Mouse (Mus musculus): ENCODE results near the gene Abcb11. TPM values are rescaled to one million over a fixed set of nuclear protein-coding genes. Genes with fewer than 3 reads are reported as not detected.

Gene Abcb11
- polyA plus RNA-seq, 2 experiments = not detected

GRCm38 (mm10) chr2:69248221-69248755 lies 94.1 kb downstream of the Abcb11 start:
- Histone ChIP-seq H3K4me3 (replicated peaks; ENCODE audit: low read length) (no peak overlapping the region), H3K36me3 (ENCODE audit: control insufficient read depth, insufficient read depth, low read length) (no peaks in the 10 kb centered on the region), H3K4me2 (replicated peaks; ENCODE audit: low read depth, low read length, severe bottlenecking) (no peak overlapping the region), H3K4me1 (ENCODE audit: control insufficient read depth, insufficient read depth, low read length) (no peaks in the 10 kb centered on the region), H3K9ac (ENCODE audit: low read depth, low read length, severe bottlenecking) (no peak overlapping the region), H3K27me3 (ENCODE audit: control insufficient read depth, insufficient read depth, low read length) (no peaks in the 10 kb centered on the region), H3K9me3 (ENCODE audit: control insufficient read depth, low read length) (no peaks in the 10 kb centered on the region), H3K27ac (replicated peaks; ENCODE audit: low read depth, low read length) (no peak overlapping the region)
- ATAC-seq (ENCODE audit: low FRiP score, low read depth) (no peak), DNase-seq (ENCODE audit: low spot score) (no peak)
- 57% methylated on average over 16 of the region's 16 CpGs for WGBS
- no peak for TF ChIP-seq POLR2A (IDR thresholded peaks at IDR 0.05; ENCODE audit: borderline replicate concordance, extremely low read depth, insufficient read depth, insufficient read length)

- H3K4me3 ChIP-seq (replicated peaks; ENCODE audit: low read length) = no peak overlapping the region
- 94% methylated on average over 1 of the region's 1 CpGs for WGBS
- H3K4me1 ChIP-seq (ENCODE audit: control insufficient read depth, insufficient read depth, low read length) = no peaks in the 10 kb centered on the region
- DNase-seq (ENCODE audit: low spot score) (no peak), ATAC-seq (ENCODE audit: low FRiP score, low read depth) (no peak)
- TF ChIP-seq POLR2A (IDR thresholded peaks at IDR 0.05; ENCODE audit: borderline replicate concordance, extremely low read depth, insufficient read depth, insufficient read length) = no peak
- no peaks in the 10 kb centered on the region for H3K27me3 ChIP-seq (ENCODE audit: control insufficient read depth, insufficient read depth, low read length)
- no peak overlapping the region for H3K9ac ChIP-seq (ENCODE audit: low read depth, low read length, severe bottlenecking)
- H3K4me2 ChIP-seq (replicated peaks; ENCODE audit: low read depth, low read length, severe bottlenecking) = no peak overlapping the region
- no peak overlapping the region for H3K27ac ChIP-seq (replicated peaks; ENCODE audit: low read depth, low read length)
- no peaks in the 10 kb centered on the region for H3K9me3 ChIP-seq (ENCODE audit: control insufficient read depth, low read length)
- no peaks in the 10 kb centered on the region for H3K36me3 ChIP-seq (ENCODE audit: control insufficient read depth, insufficient read depth, low read length)
Observed at GRCm38 (mm10) chr2:69247081-69247480, 95.3 kb downstream of the Abcb11 start.

DNA sequence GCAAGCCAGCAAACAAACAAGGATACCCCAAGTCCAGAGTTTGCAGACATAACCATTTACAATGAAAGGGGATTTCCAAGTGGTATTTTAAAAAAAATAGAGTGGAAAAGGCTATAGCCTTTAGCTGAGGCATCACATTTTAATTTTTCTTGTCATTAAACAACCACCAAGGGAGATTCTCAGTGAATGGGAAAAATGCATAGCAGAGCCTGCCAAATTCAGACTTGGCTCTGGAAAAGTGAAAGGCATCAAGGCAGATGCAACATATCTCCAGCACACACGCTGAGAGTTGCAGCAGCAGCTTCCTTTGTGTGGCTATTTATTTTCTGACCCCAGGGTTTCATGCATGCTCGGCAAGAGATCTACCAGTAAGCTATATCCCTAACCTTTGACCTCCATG lies 97.5 kb downstream of the Abcb11 start:
- no peak for TF ChIP-seq POLR2A (IDR thresholded peaks at IDR 0.05; ENCODE audit: borderline replicate concordance, extremely low read depth, insufficient read depth, insufficient read length)
- H3K27ac ChIP-seq (replicated peaks; ENCODE audit: low read depth, low read length) = no peak overlapping the region
- no peak overlapping the region for H3K9ac ChIP-seq (ENCODE audit: low read depth, low read length, severe bottlenecking)
- no peak overlapping the region for H3K4me2 ChIP-seq (replicated peaks; ENCODE audit: low read depth, low read length, severe bottlenecking)
- H3K9me3 ChIP-seq (ENCODE audit: control insufficient read depth, low read length) = no peaks in the 10 kb centered on the region
- no peak for ATAC-seq (ENCODE audit: low FRiP score, low read depth)
- H3K4me1 ChIP-seq (ENCODE audit: control insufficient read depth, insufficient read depth, low read length) = no peaks in the 10 kb centered on the region
- 43% methylated on average over 2 of the region's 2 CpGs for WGBS
- H3K27me3 ChIP-seq (ENCODE audit: control insufficient read depth, insufficient read depth, low read length) = no peaks in the 10 kb centered on the region
- no peaks in the 10 kb centered on the region for H3K36me3 ChIP-seq (ENCODE audit: control insufficient read depth, insufficient read depth, low read length)
- no peak for DNase-seq (ENCODE audit: low spot score)
- no peak overlapping the region for H3K4me3 ChIP-seq (replicated peaks; ENCODE audit: low read length)

DNA sequence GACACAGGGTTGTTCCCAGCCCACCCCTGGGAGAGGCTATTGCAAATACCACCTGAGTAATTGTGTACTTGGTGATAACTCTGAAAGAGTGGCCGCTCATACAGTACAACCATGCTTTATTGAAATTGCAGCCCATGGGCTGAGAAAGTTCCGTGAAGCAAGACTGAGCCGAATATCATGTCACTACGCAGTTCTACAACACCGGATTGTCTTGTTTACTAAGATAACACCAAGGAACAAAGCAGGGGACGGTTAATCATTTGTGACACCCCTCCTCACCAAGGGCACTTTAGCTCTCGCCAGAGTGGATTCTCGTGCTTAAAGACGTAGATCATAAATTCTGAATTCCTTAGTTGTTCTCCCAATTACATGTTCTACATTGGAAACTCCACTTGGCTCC lies 103.1 kb downstream of the Abcb11 start:
- WGBS = 84% methylated on average over 9 of the region's 9 CpGs
- Histone ChIP-seq H3K9me3 (ENCODE audit: control insufficient read depth, low read length) (no peaks in the 10 kb centered on the region), H3K4me1 (ENCODE audit: control insufficient read depth, insufficient read depth, low read length) (no peaks in the 10 kb centered on the region), H3K27ac (replicated peaks; ENCODE audit: low read depth, low read length) (no peak overlapping the region), H3K4me2 (replicated peaks; ENCODE audit: low read depth, low read length, severe bottlenecking) (no peak overlapping the region), H3K27me3 (ENCODE audit: control insufficient read depth, insufficient read depth, low read length) (no peaks in the 10 kb centered on the region), H3K4me3 (replicated peaks; ENCODE audit: low read length) (no peak overlapping the region), H3K36me3 (ENCODE audit: control insufficient read depth, insufficient read depth, low read length) (no peaks in the 10 kb centered on the region), H3K9ac (ENCODE audit: low read depth, low read length, severe bottlenecking) (no peak overlapping the region)
- DNase-seq (ENCODE audit: low spot score) (no peak), ATAC-seq (ENCODE audit: low FRiP score, low read depth) (no peak)
- TF ChIP-seq POLR2A (IDR thresholded peaks at IDR 0.05; ENCODE audit: borderline replicate concordance, extremely low read depth, insufficient read depth, insufficient read length) = no peak

GRCm38 (mm10) chr2:69234976-69235678 lies 107.3 kb downstream of the Abcb11 start:
- DNase-seq (ENCODE audit: low spot score) = no peak
- no peak overlapping the region for H3K27ac ChIP-seq (replicated peaks; ENCODE audit: low read depth, low read length)
- 74% methylated on average over 5 of the region's 5 CpGs for WGBS

More at GRCm38 (mm10) chr2:69234976-69235678, 107.3 kb downstream of the Abcb11 start:
- Histone ChIP-seq H3K9ac (ENCODE audit: low read depth, low read length, severe bottlenecking) (no peak overlapping the region), H3K9me3 (ENCODE audit: control insufficient read depth, low read length) (no peaks in the 10 kb centered on the region), H3K4me2 (replicated peaks; ENCODE audit: low read depth, low read length, severe bottlenecking) (no peak overlapping the region), H3K27me3 (ENCODE audit: control insufficient read depth, insufficient read depth, low read length) (no peaks in the 10 kb centered on the region), H3K4me3 (replicated peaks; ENCODE audit: low read length) (no peak overlapping the region), H3K36me3 (ENCODE audit: control insufficient read depth, insufficient read depth, low read length) (no peaks in the 10 kb centered on the region), H3K4me1 (ENCODE audit: control insufficient read depth, insufficient read depth, low read length) (no peaks in the 10 kb centered on the region)
- no peak for ATAC-seq (ENCODE audit: low FRiP score, low read depth)
- no peak for TF ChIP-seq POLR2A (IDR thresholded peaks at IDR 0.05; ENCODE audit: borderline replicate concordance, extremely low read depth, insufficient read depth, insufficient read length)

All from limb, embryonic 14.5 days (tissue).